Mouse (Mus musculus): ENCODE results near the gene Sipa1l3.

Sipa1l3 gene

DNA sequence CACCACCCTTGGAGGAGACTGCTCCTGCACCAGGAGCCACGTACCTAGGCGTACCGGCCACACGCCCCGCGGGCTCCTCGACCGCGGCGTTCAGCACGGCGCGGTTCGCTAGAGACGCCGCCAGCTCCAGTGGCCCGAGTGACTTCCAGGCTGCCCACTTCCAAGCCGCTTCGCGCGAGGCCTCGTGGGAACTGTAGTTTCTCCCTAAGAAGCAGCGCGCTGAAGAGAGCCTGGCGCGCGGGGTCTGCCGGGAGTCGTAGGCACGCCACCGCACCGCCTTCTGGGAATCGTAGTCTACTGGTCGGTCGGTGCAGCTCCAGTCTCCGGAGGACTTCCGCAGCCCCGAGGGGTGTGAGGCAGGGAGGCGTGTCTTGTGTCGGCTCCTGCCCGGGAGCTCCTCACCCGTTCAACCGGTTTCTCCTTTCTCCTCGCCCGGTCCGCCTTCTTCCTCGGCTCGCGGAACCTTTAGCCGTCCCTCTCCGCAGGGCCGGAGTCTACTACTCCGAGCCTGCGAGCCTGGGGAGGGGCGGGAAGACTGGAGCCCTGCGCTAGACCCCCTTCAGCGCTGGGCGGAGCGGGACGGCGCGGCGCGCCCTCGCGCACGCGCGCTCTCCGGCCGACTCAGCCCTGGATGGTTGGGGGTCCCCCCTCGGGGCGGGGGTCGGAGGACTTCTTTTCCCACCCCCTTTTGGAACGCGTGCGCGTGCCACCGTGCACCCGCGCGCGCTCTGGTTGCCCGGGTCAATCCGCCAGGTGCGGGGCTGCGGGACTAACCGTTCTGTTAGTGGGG is at the start of gene Sipa1l3:
Sipa1l3 (minus strand) TSS at position 221 of the 790 bp plus-strand sequence.
- peak; percentile 84 to 89 for DNase-seq (ENCODE audit: low spot score in 2 of 2)

DNA sequence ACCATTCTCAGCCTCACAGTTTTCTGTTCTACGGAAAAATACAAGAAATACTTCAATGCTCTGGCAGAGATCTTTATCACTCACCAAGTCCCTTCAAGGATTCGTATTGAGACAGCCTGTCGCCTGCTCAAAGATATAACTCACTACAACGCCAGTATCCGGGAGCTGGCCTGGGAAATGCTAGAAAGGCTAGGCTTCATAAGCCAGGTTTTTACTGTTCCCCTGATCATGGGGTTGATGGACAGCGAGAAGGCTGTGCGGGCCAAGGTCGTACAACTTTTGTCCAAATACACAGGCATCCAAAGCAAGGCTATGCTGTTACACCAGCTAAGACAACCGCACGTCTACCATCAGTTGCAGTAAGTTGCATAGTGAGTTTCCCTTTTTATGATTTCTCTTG is 44.6 kb upstream of the Sipa1l3 start:
- DNase-seq (ENCODE audit: low spot score in 2 of 2): no peak

DNA sequence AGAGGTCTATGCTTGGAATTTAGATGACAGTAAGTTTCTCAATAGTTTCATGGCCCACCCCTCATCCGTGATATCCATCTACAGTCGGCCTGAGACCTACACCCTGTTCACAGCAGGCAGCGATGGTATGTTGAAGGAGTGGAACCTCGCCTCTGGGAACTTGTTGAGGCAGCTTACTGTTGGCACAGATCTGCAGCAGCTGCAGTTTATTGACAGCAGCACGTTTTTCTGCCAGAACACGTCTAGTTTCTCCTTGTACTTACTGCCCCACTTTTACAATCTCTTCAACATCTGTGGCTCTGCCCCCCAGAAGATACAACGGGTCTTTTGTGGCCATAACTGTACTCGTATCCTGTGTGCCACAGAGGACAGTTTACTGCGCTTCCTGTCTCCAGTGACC is 42.6 kb upstream of the Sipa1l3 start:
- DNase-seq (ENCODE audit: low spot score in 2 of 2): no peak

- no peak for DNase-seq (ENCODE audit: low spot score in 2 of 2)
Measured at GRCm38 (mm10) chr7:29559290-29559689, 40.8 kb upstream of the Sipa1l3 start.

- DNase-seq (ENCODE audit: low spot score in 2 of 2): no peak
Measured at GRCm38 (mm10) chr7:29558744-29559143, 40.3 kb upstream of the Sipa1l3 start.

DNA sequence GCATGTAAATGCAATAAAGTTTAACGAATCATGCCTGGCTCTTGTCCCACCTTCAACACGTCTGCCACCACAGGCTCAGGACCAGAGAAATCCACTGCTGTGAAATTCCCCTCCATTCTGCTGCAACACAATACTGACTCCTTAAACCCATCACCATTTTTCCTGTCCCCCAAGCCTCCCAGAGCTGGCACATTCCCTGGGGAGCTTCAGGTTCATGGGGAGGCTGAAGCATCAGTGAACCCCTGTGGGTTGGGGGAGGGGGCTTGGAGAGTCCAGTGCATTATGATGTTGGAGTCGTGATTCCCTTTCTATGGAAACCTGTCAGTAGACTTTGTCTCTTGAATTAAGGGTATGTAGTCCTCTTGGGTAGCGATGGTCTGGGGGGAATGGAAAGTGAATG is 37.8 kb upstream of the Sipa1l3 start:
- DNase-seq (ENCODE audit: low spot score in 2 of 2): no peak

GRCm38 (mm10) chr7:29555521-29555920 is 37.1 kb upstream of the Sipa1l3 start:
- DNase-seq (ENCODE audit: low spot score in 2 of 2): no peak

DNA sequence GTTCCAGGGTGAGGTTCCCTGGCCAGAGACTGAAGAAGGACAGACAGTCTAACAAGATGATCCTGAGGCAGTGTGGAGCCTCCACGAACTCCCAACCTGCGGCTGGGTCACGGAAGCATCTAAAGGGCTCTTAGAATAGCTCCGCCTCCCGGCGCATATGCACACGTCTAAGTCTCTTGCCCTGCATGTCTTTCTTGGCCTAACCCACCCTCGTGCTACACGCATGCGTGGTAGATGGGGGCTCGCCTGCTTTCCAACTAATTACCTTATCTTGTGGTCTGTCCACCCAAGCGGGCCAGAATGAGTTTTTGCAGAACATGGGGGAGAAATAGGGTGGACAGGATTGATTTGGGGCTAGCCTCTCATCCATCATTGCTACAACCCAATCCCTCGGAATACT is 36.6 kb upstream of the Sipa1l3 start:
- no peak for DNase-seq (ENCODE audit: low spot score in 2 of 2)

DNA sequence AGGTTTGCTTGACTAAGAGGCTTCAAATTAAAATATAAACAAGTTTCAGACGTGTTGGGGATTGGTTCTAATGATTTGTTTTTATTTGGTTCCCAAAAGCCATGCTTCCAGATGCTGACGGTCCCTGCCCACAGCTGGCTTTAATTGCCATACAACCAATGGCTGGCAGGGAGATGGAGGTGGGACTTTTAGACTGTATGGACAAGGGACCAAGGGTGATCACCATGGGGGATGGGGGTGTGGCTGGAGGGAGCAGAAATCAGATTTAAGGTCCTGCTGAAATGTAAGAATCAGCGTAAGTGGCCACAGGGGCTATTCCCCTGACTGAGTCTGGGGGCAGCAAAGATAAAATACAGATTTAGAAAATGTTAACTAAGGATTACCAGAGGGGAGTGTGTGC is 32.2 kb upstream of the Sipa1l3 start:
- no peak for DNase-seq (ENCODE audit: low spot score in 2 of 2)

DNA sequence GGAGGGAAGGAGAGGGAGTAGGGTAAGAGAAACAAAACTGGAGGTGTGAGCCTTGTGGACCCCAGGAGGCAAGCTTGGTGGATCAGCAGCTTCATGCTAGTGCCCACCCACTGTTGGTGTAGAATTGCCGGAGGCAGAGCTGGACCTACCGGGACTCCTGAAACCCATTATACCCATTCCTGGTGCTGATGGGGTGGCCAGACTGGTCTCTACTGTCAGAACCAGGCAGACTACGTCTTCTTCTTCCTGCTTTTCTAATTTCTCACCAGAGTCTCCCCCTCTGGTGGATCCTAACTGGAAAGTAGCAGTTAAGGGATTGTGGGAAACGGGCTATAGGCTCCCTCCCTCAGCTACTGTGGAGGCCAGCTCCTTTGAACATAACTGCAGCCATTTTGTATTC is 23.2 kb upstream of the Sipa1l3 start:
- DNase-seq (ENCODE audit: low spot score in 2 of 2): no peak

DNA sequence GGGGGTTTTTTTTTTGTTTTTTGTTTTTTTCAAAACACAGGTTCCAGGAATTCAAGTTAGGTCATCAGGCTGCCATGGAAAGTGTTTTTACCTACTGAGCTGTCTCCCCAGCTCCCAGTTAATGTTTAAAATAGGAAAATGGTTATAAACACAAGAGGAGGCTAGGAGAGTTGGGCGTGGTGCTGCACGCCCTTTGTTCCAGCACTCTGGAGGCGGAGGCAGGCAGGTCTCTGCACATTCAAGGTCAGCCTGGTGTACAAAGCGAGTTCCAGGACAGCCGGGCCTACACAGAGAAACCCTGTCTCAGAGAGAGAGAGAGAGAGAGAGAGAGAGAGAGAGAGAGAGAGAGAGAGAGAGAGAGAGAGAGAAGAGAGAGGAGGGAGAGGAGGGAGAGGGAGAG is 22.7 kb upstream of the Sipa1l3 start:
- DNase-seq (ENCODE audit: low spot score in 2 of 2): no peak

DNA sequence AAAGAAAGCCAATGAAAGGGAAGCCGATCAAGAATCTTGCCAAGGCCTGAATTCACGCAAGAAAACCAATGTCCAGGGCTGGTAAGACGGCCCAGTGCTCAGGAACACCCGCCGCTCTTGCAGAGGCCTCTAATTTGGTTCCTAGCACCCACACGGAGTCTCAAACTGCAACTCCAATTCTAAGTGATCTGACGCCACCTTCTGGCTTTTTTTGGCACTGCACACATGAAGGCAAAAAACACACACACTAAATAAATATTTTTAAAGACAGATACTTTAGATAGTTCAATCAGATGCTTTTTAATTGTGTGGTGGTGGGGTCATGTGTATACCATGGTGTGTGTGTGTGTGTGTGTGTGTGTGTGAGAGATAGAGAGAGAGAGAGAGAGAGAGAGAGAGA is 22.2 kb upstream of the Sipa1l3 start:
- no peak for DNase-seq (ENCODE audit: low spot score in 2 of 2)

- DNase-seq (ENCODE audit: low spot score in 2 of 2): peak in 1 of 2 experiments; percentile 41
Measured at GRCm38 (mm10) chr7:29523700-29524099, 5.3 kb upstream of the Sipa1l3 start.

GRCm38 (mm10) chr7:29521841-29522575 is 3.6 kb upstream of the Sipa1l3 start:
- peak; percentile 46 to 66 for DNase-seq (ENCODE audit: low spot score in 2 of 2)

- DNase-seq (ENCODE audit: low spot score in 2 of 2): no peak
Measured at GRCm38 (mm10) chr7:29521365-29521764, 2.9 kb upstream of the Sipa1l3 start.

- DNase-seq (ENCODE audit: low spot score in 2 of 2): no peak
Measured at GRCm38 (mm10) chr7:29520794-29521193, 2.4 kb upstream of the Sipa1l3 start.

- no peak for DNase-seq (ENCODE audit: low spot score in 2 of 2)
Measured at GRCm38 (mm10) chr7:29519211-29519550, 740 bp upstream of the Sipa1l3 start.

- no peak for DNase-seq (ENCODE audit: low spot score in 2 of 2)
Measured at GRCm38 (mm10) chr7:29518054-29518420, 404 bp downstream of the Sipa1l3 start.

- no peak for DNase-seq (ENCODE audit: low spot score in 2 of 2)
Measured at GRCm38 (mm10) chr7:29517178-29517577, 1.3 kb downstream of the Sipa1l3 start.

DNA sequence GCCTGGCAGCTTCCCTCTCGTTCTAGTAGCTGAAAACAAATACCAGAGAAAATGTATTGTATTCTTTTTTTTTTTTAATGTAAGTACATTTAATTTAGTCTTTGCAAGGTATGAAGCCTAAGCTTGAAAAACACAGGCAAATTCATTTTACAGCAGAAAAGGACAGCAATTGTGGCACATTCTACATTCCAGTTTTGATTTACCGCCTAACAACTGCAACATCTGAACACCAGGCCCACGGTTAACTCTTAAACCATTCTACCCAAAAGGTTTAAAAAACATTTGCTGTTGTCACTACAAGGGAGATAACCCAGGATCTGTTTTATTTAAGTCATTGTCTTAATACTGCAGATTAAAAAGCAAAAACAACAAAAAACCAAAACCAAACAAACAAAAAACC is 2.8 kb downstream of the Sipa1l3 start:
- no peak for DNase-seq (ENCODE audit: low spot score in 2 of 2)

GRCm38 (mm10) chr7:29512729-29513128 is 5.7 kb downstream of the Sipa1l3 start:
- no peak for DNase-seq (ENCODE audit: low spot score in 2 of 2)

- DNase-seq (ENCODE audit: low spot score in 2 of 2): no peak
Measured at GRCm38 (mm10) chr7:29511598-29512275, 6.7 kb downstream of the Sipa1l3 start.

DNA sequence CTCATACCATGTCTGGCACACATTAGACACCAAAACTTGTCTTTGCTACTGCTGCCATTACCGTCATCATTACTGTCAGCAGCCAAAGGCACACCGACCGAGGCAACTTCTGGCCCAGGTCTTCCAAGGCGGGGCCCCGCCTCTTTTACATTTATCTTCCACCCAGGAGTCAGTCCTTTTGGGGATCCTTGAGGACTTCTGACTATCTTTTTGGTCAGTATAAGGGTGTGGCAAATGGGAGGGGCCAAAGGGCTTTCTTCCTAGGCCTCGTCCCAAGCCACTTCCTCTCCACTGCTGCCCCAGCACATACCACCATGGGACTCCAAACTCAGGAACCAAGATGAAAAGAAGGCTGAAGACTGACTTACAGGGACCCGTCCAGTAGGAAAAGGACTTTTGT is 9.9 kb downstream of the Sipa1l3 start:
- DNase-seq (ENCODE audit: low spot score in 2 of 2): no peak
